Mouse (Mus musculus) cerebellum, postnatal 36 days (tissue): ENCODE data around the gene Maff.

Experiments
- DNase-seq, 2 experiments: peaks; one replicate each; pipeline ENCODE4 v3.0.0; 2021 to 2022; ENCODE audit warnings: mixed read lengths in 2 of 2

The Maff gene

DNA sequence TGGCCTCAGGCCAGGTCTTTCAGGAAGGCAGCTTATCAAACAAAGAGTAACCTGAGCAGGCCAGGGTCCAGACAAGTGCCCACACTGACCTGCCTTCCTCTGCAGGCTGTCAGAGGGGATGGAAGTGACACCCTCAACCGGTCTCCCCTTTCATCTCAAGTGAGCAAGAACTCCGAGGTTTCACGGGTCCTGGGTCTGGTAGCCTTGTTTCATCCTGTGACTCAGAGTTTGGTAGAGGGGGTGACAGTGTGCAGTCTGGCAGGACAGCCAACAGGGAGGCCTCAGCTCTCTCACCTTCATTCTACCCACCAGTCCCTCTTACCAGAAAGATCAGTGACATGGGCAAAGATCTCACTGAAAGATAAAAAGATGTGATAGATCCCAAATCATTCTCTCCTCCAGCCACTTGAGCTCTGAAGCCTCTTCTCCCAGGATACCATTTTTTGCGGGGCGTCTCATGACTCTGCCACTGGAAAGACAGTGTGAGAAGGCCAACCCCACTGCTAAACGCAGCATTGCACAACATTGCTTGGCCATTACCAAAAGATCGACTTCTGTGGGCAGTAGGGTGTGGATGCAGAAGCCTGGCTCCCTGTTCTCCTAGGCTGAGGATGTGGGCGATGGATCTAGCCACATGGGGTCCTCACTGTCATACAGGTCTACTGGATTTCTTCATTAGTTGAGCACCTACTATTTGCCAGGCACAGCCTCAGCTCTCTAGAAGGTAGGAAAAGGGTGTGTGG, at the start of gene Maff:
Gene Maff, plus strand, starts transcription at position 571 of the 743 bp plus-strand sequence.
- no peak for DNase-seq

GRCm38 (mm10) chr15:79298553-79298952, 47.9 kb upstream of the Maff start:
- no peak for DNase-seq

- DNase-seq = no peak
These were observed 46.8 kb upstream of the Maff start for GRCm38 (mm10) chr15:79299563-79300155.

- no peak for DNase-seq
These were observed 42.7 kb upstream of the Maff start for GRCm38 (mm10) chr15:79303725-79304124.

- no peak for DNase-seq
These were observed 41.6 kb upstream of the Maff start for GRCm38 (mm10) chr15:79304832-79305231.

GRCm38 (mm10) chr15:79306043-79306637, 40.3 kb upstream of the Maff start:
- DNase-seq = no peak

- DNase-seq = peak in 1 of 2 experiments; percentile 9
These were observed 38.6 kb upstream of the Maff start for GRCm38 (mm10) chr15:79307861-79308260.

- DNase-seq = no peak
These were observed 32.5 kb upstream of the Maff start for GRCm38 (mm10) chr15:79313848-79314369.

DNA sequence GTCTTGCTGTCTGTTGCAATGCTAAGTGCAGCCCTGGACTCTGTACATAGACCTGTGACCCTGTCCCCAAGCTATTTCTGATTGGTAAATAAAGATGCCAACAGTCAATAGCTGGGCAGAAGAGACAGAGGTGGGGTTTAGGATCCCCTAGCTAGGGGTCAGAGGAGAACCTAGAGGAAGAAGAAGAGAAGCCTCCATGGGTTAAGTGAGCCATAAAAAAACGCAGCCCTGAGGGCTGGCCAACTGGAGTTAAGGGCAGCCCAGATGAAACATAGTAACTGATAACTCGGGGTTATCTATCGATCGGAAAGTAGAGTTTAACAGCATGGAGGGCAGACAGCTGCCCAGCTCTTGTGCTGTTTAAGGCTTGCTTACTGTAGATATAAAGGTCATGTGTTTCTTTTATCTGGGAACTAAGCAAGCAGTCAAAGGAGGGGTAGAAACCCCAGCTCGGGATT, 24.7 kb upstream of the Maff start:
- no peak for DNase-seq

GRCm38 (mm10) chr15:79322281-79322990, 24.0 kb upstream of the Maff start:
- DNase-seq = no peak

GRCm38 (mm10) chr15:79322991-79323790, 23.2 kb upstream of the Maff start:
- DNase-seq = peak in 1 of 2 experiments; percentile 22

GRCm38 (mm10) chr15:79323791-79324155, 22.6 kb upstream of the Maff start:
- DNase-seq = no peak

DNA sequence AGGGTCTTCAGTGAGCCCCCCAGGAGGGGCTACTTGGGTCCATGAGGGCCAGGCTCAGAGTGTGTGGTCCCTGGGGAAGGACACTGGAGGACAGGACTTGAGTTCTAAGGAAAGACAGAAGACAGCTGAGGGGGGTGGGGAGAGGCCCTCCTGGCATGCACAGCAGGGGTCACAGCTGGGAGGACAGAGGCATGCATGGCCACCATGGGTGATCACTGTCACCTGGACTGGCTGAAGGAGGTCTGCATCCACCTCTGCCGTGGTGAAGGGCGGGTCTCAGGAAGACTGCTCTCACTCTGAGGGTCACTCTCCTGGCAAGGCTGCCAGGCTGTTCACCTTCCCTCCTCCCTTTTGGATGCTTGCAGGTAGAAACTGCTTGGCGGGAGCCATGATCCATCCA, 22.0 kb upstream of the Maff start:
- no peak for DNase-seq

GRCm38 (mm10) chr15:79325742-79326141, 20.7 kb upstream of the Maff start:
- DNase-seq = no peak

- no peak for DNase-seq
These were observed 20.2 kb upstream of the Maff start for GRCm38 (mm10) chr15:79326264-79326663.

- peak; percentile 28 to 44 for DNase-seq
These were observed 19.2 kb upstream of the Maff start for GRCm38 (mm10) chr15:79326971-79327961.

- DNase-seq = peak; percentile 95 to 98
These were observed 18.1 kb upstream of the Maff start, which contains the start of gene Pla2g6 for GRCm38 (mm10) chr15:79328058-79328938. Gene Pla2g6, minus strand, starts transcription at chr15:79328390.

- no peak for DNase-seq
These were observed 17.5 kb upstream of the Maff start for GRCm38 (mm10) chr15:79328939-79329275.

GRCm38 (mm10) chr15:79329346-79329978, 17.0 kb upstream of the Maff start:
- DNase-seq = no peak
